Mouse (Mus musculus) stomach, postnatal 0 days (tissue): Measurements from ENCODE around the gene Sgpp1.

ENCODE experiments used
- CTCF ChIP-seq: IDR thresholded peaks from 2 replicates; pipeline ENCODE4 v1.5.1; 2016; ENCODE audit warnings: antibody characterized with exemption, low read depth, mild to moderate bottlenecking, moderate library complexity
- EP300 ChIP-seq: optimal IDR thresholded peaks from 2 replicates; pipeline ENCODE3; 2016; ENCODE audit warnings: antibody characterized with exemption

DNA sequence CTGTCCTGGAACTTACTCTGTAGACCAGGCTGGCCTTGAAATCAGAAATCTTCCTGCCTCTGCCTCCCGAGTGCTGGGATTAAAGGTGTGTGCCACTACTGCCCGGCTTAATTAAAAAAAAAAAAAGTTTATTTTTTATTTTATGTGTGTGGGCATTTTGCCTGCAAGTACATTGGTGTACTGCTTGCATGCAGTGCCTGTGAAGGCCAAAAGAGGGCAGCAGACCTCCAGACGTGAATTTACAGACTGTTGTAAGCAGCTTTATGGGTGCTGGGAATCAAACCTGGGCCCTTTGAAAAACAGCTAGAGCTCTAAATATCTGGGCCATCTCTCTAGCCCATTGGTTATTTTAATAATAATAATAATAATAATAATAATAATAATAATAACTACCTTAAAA, 36.8 kb downstream of the Sgpp1 start:
- TF ChIP-seq EP300 (no peak), CTCF (peak; percentile 27; the same call in 1 of the 2 replicates)
